Mouse (Mus musculus): ENCODE measurements around the gene Prkce.

GRCm38 (mm10) chr17:86345234-86346005 lies 177.8 kb downstream of the Prkce start:
- TF ChIP-seq CTCF (IDR thresholded peaks at IDR 0.05; ENCODE audit: low read depth) (no peak), EP300 (IDR thresholded peaks at IDR 0.05; ENCODE audit: low read depth) (no peak)
